Mouse (Mus musculus): ENCODE results near the gene Ppp1r14c. TPM values are rescaled to one million over a fixed set of nuclear protein-coding genes. Genes with fewer than 3 reads are reported as not detected.

Ppp1r14c gene
- polyA plus RNA-seq, 1 experiment from 2014 or later: 2.0 TPM

- no peak for ATAC-seq
- 73% methylated on average over 3 of the region's 3 CpGs for WGBS
- Histone ChIP-seq H3K27me3 (replicated peaks; ENCODE audit: control insufficient read depth, insufficient read depth, low read length) (no peaks in the 10 kb centered on the region), H3K9ac (ENCODE audit: low read depth, low read length) (no peak overlapping the region), H3K9me3 (ENCODE audit: control insufficient read depth, low read length) (no peaks in the 10 kb centered on the region), H3K36me3 (ENCODE audit: control insufficient read depth, insufficient read depth, low read length) (no peaks in the 10 kb centered on the region), H3K4me1 (ENCODE audit: control insufficient read depth, insufficient read depth, low read length) (no peaks in the 10 kb centered on the region), H3K4me2 (ENCODE audit: low read depth, low read length) (no peak overlapping the region), H3K4me3 (ENCODE audit: low read length) (no peak overlapping the region), H3K27ac (ENCODE audit: low read length) (no peak overlapping the region)
Measured at GRCm38 (mm10) chr10:3411222-3411621, 45.4 kb downstream of the Ppp1r14c start.

- no peak overlapping the region for H3K9ac ChIP-seq (ENCODE audit: low read depth, low read length)
- 83% methylated on average over 2 of the region's 2 CpGs for WGBS
- ATAC-seq: no peak
- no peaks in the 10 kb centered on the region for H3K9me3 ChIP-seq (ENCODE audit: control insufficient read depth, low read length)
- no peak overlapping the region for H3K4me2 ChIP-seq (ENCODE audit: low read depth, low read length)
- no peaks in the 10 kb centered on the region for H3K4me1 ChIP-seq (ENCODE audit: control insufficient read depth, insufficient read depth, low read length)
- H3K36me3 ChIP-seq (ENCODE audit: control insufficient read depth, insufficient read depth, low read length): no peaks in the 10 kb centered on the region
- H3K27me3 ChIP-seq (replicated peaks; ENCODE audit: control insufficient read depth, insufficient read depth, low read length): no peaks in the 10 kb centered on the region
- H3K27ac ChIP-seq (ENCODE audit: low read length): no peak overlapping the region
- no peak overlapping the region for H3K4me3 ChIP-seq (ENCODE audit: low read length)
Measured at GRCm38 (mm10) chr10:3411639-3412038, 45.8 kb downstream of the Ppp1r14c start.

- no peak for ATAC-seq
- H3K4me1 ChIP-seq (ENCODE audit: control insufficient read depth, insufficient read depth, low read length): no peaks in the 10 kb centered on the region
- 59% methylated on average over 5 of the region's 5 CpGs for WGBS
Measured at GRCm38 (mm10) chr10:3414813-3415212, 49.0 kb downstream of the Ppp1r14c start.

GRCm38 (mm10) chr10:3416565-3416964 lies 50.7 kb downstream of the Ppp1r14c start:
- Histone ChIP-seq H3K27ac (ENCODE audit: low read length) (no peak overlapping the region), H3K9ac (ENCODE audit: low read depth, low read length) (no peak overlapping the region), H3K4me3 (ENCODE audit: low read length) (no peak overlapping the region), H3K9me3 (ENCODE audit: control insufficient read depth, low read length) (no peaks in the 10 kb centered on the region), H3K36me3 (ENCODE audit: control insufficient read depth, insufficient read depth, low read length) (no peaks in the 10 kb centered on the region), H3K27me3 (replicated peaks; ENCODE audit: control insufficient read depth, insufficient read depth, low read length) (no peaks in the 10 kb centered on the region), H3K4me2 (ENCODE audit: low read depth, low read length) (no peak overlapping the region), H3K4me1 (ENCODE audit: control insufficient read depth, insufficient read depth, low read length) (no peaks in the 10 kb centered on the region)
- ATAC-seq: no peak
- WGBS: 54% methylated on average over 4 of the region's 4 CpGs

More at GRCm38 (mm10) chr10:3414813-3415212, 49.0 kb downstream of the Ppp1r14c start:
- no peak overlapping the region for H3K4me2 ChIP-seq (ENCODE audit: low read depth, low read length)
- H3K9ac ChIP-seq (ENCODE audit: low read depth, low read length): no peak overlapping the region
- H3K27me3 ChIP-seq (replicated peaks; ENCODE audit: control insufficient read depth, insufficient read depth, low read length): no peaks in the 10 kb centered on the region
- H3K9me3 ChIP-seq (ENCODE audit: control insufficient read depth, low read length): no peaks in the 10 kb centered on the region
- H3K4me3 ChIP-seq (ENCODE audit: low read length): no peak overlapping the region
- no peaks in the 10 kb centered on the region for H3K36me3 ChIP-seq (ENCODE audit: control insufficient read depth, insufficient read depth, low read length)
- no peak overlapping the region for H3K27ac ChIP-seq (ENCODE audit: low read length)

GRCm38 (mm10) chr10:3417408-3417807 lies 51.6 kb downstream of the Ppp1r14c start:
- H3K4me3 ChIP-seq (ENCODE audit: low read length): no peak overlapping the region

GRCm38 (mm10) chr10:3424016-3424415 lies 58.2 kb downstream of the Ppp1r14c start:
- Histone ChIP-seq H3K4me3 (ENCODE audit: low read length) (no peak overlapping the region), H3K4me2 (ENCODE audit: low read depth, low read length) (no peak overlapping the region), H3K4me1 (ENCODE audit: control insufficient read depth, insufficient read depth, low read length) (no peaks in the 10 kb centered on the region), H3K27ac (ENCODE audit: low read length) (no peak overlapping the region), H3K36me3 (ENCODE audit: control insufficient read depth, insufficient read depth, low read length) (no peaks in the 10 kb centered on the region), H3K9me3 (ENCODE audit: control insufficient read depth, low read length) (no peaks in the 10 kb centered on the region), H3K27me3 (replicated peaks; ENCODE audit: control insufficient read depth, insufficient read depth, low read length) (no peaks in the 10 kb centered on the region), H3K9ac (ENCODE audit: low read depth, low read length) (no peak overlapping the region)
- no peak for ATAC-seq

More at GRCm38 (mm10) chr10:3417408-3417807, 51.6 kb downstream of the Ppp1r14c start:
- H3K36me3 ChIP-seq (ENCODE audit: control insufficient read depth, insufficient read depth, low read length): no peaks in the 10 kb centered on the region
- 62% methylated on average over 4 of the region's 4 CpGs for WGBS
- H3K27ac ChIP-seq (ENCODE audit: low read length): no peak overlapping the region
- no peaks in the 10 kb centered on the region for H3K9me3 ChIP-seq (ENCODE audit: control insufficient read depth, low read length)
- no peak overlapping the region for H3K4me2 ChIP-seq (ENCODE audit: low read depth, low read length)
- no peak for ATAC-seq
- H3K4me1 ChIP-seq (ENCODE audit: control insufficient read depth, insufficient read depth, low read length): no peaks in the 10 kb centered on the region
- H3K27me3 ChIP-seq (replicated peaks; ENCODE audit: control insufficient read depth, insufficient read depth, low read length): no peaks in the 10 kb centered on the region
- no peak overlapping the region for H3K9ac ChIP-seq (ENCODE audit: low read depth, low read length)

- no peak overlapping the region for H3K27ac ChIP-seq (ENCODE audit: low read length)
- no peaks in the 10 kb centered on the region for H3K27me3 ChIP-seq (replicated peaks; ENCODE audit: control insufficient read depth, insufficient read depth, low read length)
- ATAC-seq: no peak
- no peak overlapping the region for H3K4me3 ChIP-seq (ENCODE audit: low read length)
- H3K4me1 ChIP-seq (ENCODE audit: control insufficient read depth, insufficient read depth, low read length): no peaks in the 10 kb centered on the region
- H3K9ac ChIP-seq (ENCODE audit: low read depth, low read length): no peak overlapping the region
- H3K36me3 ChIP-seq (ENCODE audit: control insufficient read depth, insufficient read depth, low read length): no peaks in the 10 kb centered on the region
- 58% methylated on average over 3 of the region's 3 CpGs for WGBS
- H3K9me3 ChIP-seq (ENCODE audit: control insufficient read depth, low read length): no peaks in the 10 kb centered on the region
- no peak overlapping the region for H3K4me2 ChIP-seq (ENCODE audit: low read depth, low read length)
Measured at GRCm38 (mm10) chr10:3427689-3428399, 62.0 kb downstream of the Ppp1r14c start.

- H3K4me1 ChIP-seq (ENCODE audit: control insufficient read depth, insufficient read depth, low read length): no peaks in the 10 kb centered on the region
- ATAC-seq: no peak
- WGBS: 91% methylated on average over 8 of the region's 8 CpGs
- H3K4me2 ChIP-seq (ENCODE audit: low read depth, low read length): no peak overlapping the region
- H3K9me3 ChIP-seq (ENCODE audit: control insufficient read depth, low read length): 0 out of 2 replicates have a peak, but pooled peaks cover 3% of the 10 kb centered on the region
- H3K36me3 ChIP-seq (ENCODE audit: control insufficient read depth, insufficient read depth, low read length): no peaks in the 10 kb centered on the region
- H3K27me3 ChIP-seq (replicated peaks; ENCODE audit: control insufficient read depth, insufficient read depth, low read length): no peaks in the 10 kb centered on the region
- no peak overlapping the region for H3K4me3 ChIP-seq (ENCODE audit: low read length)
- H3K9ac ChIP-seq (ENCODE audit: low read depth, low read length): no peak overlapping the region
- H3K27ac ChIP-seq (ENCODE audit: low read length): no peak overlapping the region
Measured at GRCm38 (mm10) chr10:3434848-3435474, 69.1 kb downstream of the Ppp1r14c start.

- no peak for ATAC-seq
- H3K9ac ChIP-seq (ENCODE audit: low read depth, low read length): no peak overlapping the region
- no peak overlapping the region for H3K4me3 ChIP-seq (ENCODE audit: low read length)
- 55% methylated on average over 2 of the region's 2 CpGs for WGBS
- no peaks in the 10 kb centered on the region for H3K9me3 ChIP-seq (ENCODE audit: control insufficient read depth, low read length)
- no peak overlapping the region for H3K4me2 ChIP-seq (ENCODE audit: low read depth, low read length)
- H3K27me3 ChIP-seq (replicated peaks; ENCODE audit: control insufficient read depth, insufficient read depth, low read length): no peaks in the 10 kb centered on the region
- H3K4me1 ChIP-seq (ENCODE audit: control insufficient read depth, insufficient read depth, low read length): no peaks in the 10 kb centered on the region
- H3K36me3 ChIP-seq (ENCODE audit: control insufficient read depth, insufficient read depth, low read length): no peaks in the 10 kb centered on the region
- no peak overlapping the region for H3K27ac ChIP-seq (ENCODE audit: low read length)
Measured at GRCm38 (mm10) chr10:3440722-3441471, 75.0 kb downstream of the Ppp1r14c start.

All from intestine, embryonic 16.5 days (tissue).